In genomic region chr2:68284391-68284790, GRCm38 (mm10) we compare ENCODE assay signal across 14 mouse cellular contexts.
DNase-seq lines count a peak whose midpoint lies in the region; ATAC-seq and TF ChIP-seq lines count a peak whose summit lies in the region.
"Had no signal": no experiment of that assay in that cellular context is flagged by ENCODE, and none has a peak within 500 bp of the region (broad histone marks: within the 10 kb centered on the region; RNA-seq: fewer than 3 reads in every experiment).

No protein-coding gene starts in this region.

- DNase-seq in cerebellum, postnatal 10 days = peak; percentile 6 to 8
- no peak for DNase-seq in cerebellum, adult 9-10 months
- DNase-seq in liver, adult 2 months (ENCODE audit: extremely low read depth, low read depth, low spot score) = peak; percentile 85
- DNase-seq in liver, embryonic 11.5 days (ENCODE audit: low spot score) = no peak
- peak; percentile 56 for DNase-seq in NIH3T3 (ENCODE audit: low read depth)
- peak; percentile 31 for DNase-seq in gonadal fat pad, adult 2 months (ENCODE audit: low read depth)
- DNase-seq in Muller cell, postnatal 12 days (ENCODE audit: inconsistent ontology term) = no peak
- DNase-seq in right cerebral cortex, adult 2 months (ENCODE audit: low spot score in 2 of 2) = no peak
- DNase-seq: B cell, adult 2 months; cerebellum, adult 8-10 months; liver, embryonic 13.5 days had no signal

- H3K27me3 ChIP-seq in liver, adult 2 months (ENCODE audit: control insufficient read depth, insufficient read depth, low read length) = no peaks in the 10 kb centered on the region
- no peaks in the 10 kb centered on the region for H3K27me3 ChIP-seq in liver, embryonic 11.5 days (replicated peaks; ENCODE audit: control insufficient read depth, insufficient read depth, low read length)
- H3K27me3 ChIP-seq: forebrain, embryonic 13.5 days; heart, embryonic 15.5 days; liver, embryonic 13.5 days had no signal

- no peak overlapping the region for H3K9ac ChIP-seq in liver, adult 2 months (ENCODE audit: low read depth, low read length)
- H3K9ac ChIP-seq in liver, embryonic 11.5 days (ENCODE audit: low read depth, low read length) = no peak overlapping the region
- H3K9ac ChIP-seq: forebrain, embryonic 13.5 days; heart, embryonic 15.5 days; liver, embryonic 13.5 days had no signal

- no peak overlapping the region for H3K4me3 ChIP-seq in liver, adult 2 months (ENCODE audit: insufficient read depth, low read depth, low read length)
- no peak overlapping the region for H3K4me3 ChIP-seq in liver, embryonic 11.5 days (ENCODE audit: low read depth, low read length)
- H3K4me3 ChIP-seq: forebrain, embryonic 13.5 days; heart, embryonic 15.5 days; liver, embryonic 13.5 days had no signal

- no peak for TF ChIP-seq POLR2A in liver, adult 2 months (IDR thresholded peaks at IDR 0.05; ENCODE audit: extremely low read depth, insufficient read depth, low read length)

- WGBS in liver, adult 2 months = 46% methylated on average over 2 of the region's 2 CpGs
- 60% methylated on average over 2 of the region's 2 CpGs for WGBS in liver, embryonic 11.5 days

- no peak overlapping the region for H3K27ac ChIP-seq in liver, adult 2 months (replicated peaks; ENCODE audit: insufficient read depth, low read depth, low read length)
- H3K27ac ChIP-seq in liver, embryonic 11.5 days (ENCODE audit: low read depth, low read length) = no peak overlapping the region
- H3K27ac ChIP-seq: forebrain, embryonic 13.5 days; heart, embryonic 15.5 days; kidney, postnatal 0 days; liver, embryonic 13.5 days had no signal

- no peaks in the 10 kb centered on the region for H3K79me2 ChIP-seq in liver, adult 2 months (ENCODE audit: control insufficient read depth, insufficient read depth, low read length)

- no peak for TF ChIP-seq CTCF in liver, adult 2 months (IDR thresholded peaks at IDR 0.05; ENCODE audit: low read depth, low read length)

- H3K9me3 ChIP-seq in liver, embryonic 11.5 days (ENCODE audit: control insufficient read depth, low read length) = no peaks in the 10 kb centered on the region
- H3K9me3 ChIP-seq: heart, embryonic 15.5 days; liver, embryonic 13.5 days had no signal

- no peak for ATAC-seq in liver, embryonic 11.5 days (replicated peaks; ENCODE audit: low FRiP score)
- ATAC-seq: forebrain, embryonic 13.5 days had no signal

- no peaks in the 10 kb centered on the region for H3K36me3 ChIP-seq in liver, adult 2 months (ENCODE audit: control insufficient read depth, insufficient read depth, low read length)
- H3K36me3 ChIP-seq in liver, embryonic 11.5 days (ENCODE audit: control insufficient read depth, insufficient read depth, low read length) = no peaks in the 10 kb centered on the region
- H3K36me3 ChIP-seq: liver, embryonic 13.5 days had no signal

- H3K4me2 ChIP-seq in liver, embryonic 11.5 days = no peak overlapping the region
- H3K4me2 ChIP-seq: forebrain, embryonic 13.5 days; heart, embryonic 15.5 days; liver, embryonic 13.5 days had no signal

- H3K4me1 ChIP-seq in liver, adult 2 months (ENCODE audit: control insufficient read depth, insufficient read depth, low read length) = no peaks in the 10 kb centered on the region
- no peaks in the 10 kb centered on the region for H3K4me1 ChIP-seq in liver, embryonic 11.5 days (replicated peaks; ENCODE audit: control insufficient read depth, insufficient read depth, low read length)
- H3K4me1 ChIP-seq: forebrain, embryonic 13.5 days; heart, embryonic 15.5 days; liver, embryonic 13.5 days had no signal

Comparison
In these comparisons a context has a peak if more than half of its experiments do, and no peak if none do; other contexts are left out.
1. DNase-seq: peak in cerebellum, postnatal 10 days (2 of 2), liver, adult 2 months (single experiment), NIH3T3 (single experiment) and gonadal fat pad, adult 2 months (single experiment); none in cerebellum, adult 9-10 months (single experiment), liver, embryonic 11.5 days (single experiment), Muller cell, postnatal 12 days (single experiment) and right cerebral cortex, adult 2 months (0 of 2).